Mouse (Mus musculus): ENCODE data around the gene Cog6. TPM values are rescaled to one million over a fixed set of nuclear protein-coding genes. Genes with fewer than 3 reads are reported as not detected.

The Cog6 gene
- total RNA-seq, 2 experiments from 2014 or later, result 54.5 to 56.3 TPM

Other genes with a start within 250 kb of the Cog6 start
- 10 to 100 TPM; 53.2 to 55.7 TPM for gene Lhfp, start 24.3 kb upstream of the Cog6 start, total RNA-seq (2021)

All from heart, postnatal 25 days (tissue).